Mouse (Mus musculus): ENCODE results near the gene Tmigd3.

Gene Tmigd3

GRCm38 (mm10) chr3:105936111-105936510 is 65.4 kb downstream of the Tmigd3 start:
- DNase-seq, result no peak

GRCm38 (mm10) chr3:105951348-105951747 is 80.6 kb downstream of the Tmigd3 start:
- no peak for DNase-seq

- no peak for DNase-seq
These were observed 86.5 kb downstream of the Tmigd3 start for GRCm38 (mm10) chr3:105957235-105957634.

GRCm38 (mm10) chr3:105958204-105958603 is 87.5 kb downstream of the Tmigd3 start:
- DNase-seq, result no peak

GRCm38 (mm10) chr3:105958974-105959580 is 88.4 kb downstream of the Tmigd3 start, which contains the start of gene Wdr77:
Wdr77 (plus strand) TSS chr3:105959369.
- peak; percentile 96 to 98 for DNase-seq

GRCm38 (mm10) chr3:105959585-105959984 is 88.9 kb downstream of the Tmigd3 start:
- DNase-seq, result no peak

- DNase-seq, result no peak
These were observed 89.3 kb downstream of the Tmigd3 start, which contains the start of gene Atp5f1 for GRCm38 (mm10) chr3:105959999-105960398. Atp5f1 (minus strand) TSS chr3:105960099.

GRCm38 (mm10) chr3:105960700-105961099 is 90.0 kb downstream of the Tmigd3 start:
- DNase-seq, result peak; percentile 7 to 28

- no peak for DNase-seq
These were observed 101.2 kb downstream of the Tmigd3 start for GRCm38 (mm10) chr3:105971831-105972446.

- no peak for DNase-seq
These were observed 102.7 kb downstream of the Tmigd3 start, which contains the start of gene Ovgp1 for GRCm38 (mm10) chr3:105973411-105973810. Ovgp1 (plus strand) TSS chr3:105973711.
